Mouse (Mus musculus): ENCODE measurements around the gene Trmt10c.

- no peak for TF ChIP-seq CTCF (IDR thresholded peaks at IDR 0.05; ENCODE audit: control insufficient read depth, insufficient read depth, insufficient replicate concordance, low read depth, low read length)
- no peak for TF ChIP-seq POLR2A (IDR thresholded peaks at IDR 0.05; ENCODE audit: control insufficient read depth, low read depth, low read length)
These were observed 44.1 kb upstream of the Trmt10c start for GRCm38 (mm10) chr16:56081691-56082090.
